Mouse (Mus musculus) testis, adult 2 months (tissue): ENCODE results near the gene Wif1.

Experiments
- CTCF ChIP-seq: fragments of 200-500 bp; IDR thresholded peaks from 2 replicates; pipeline ENCODE4 v1.5.1; 2012; ENCODE audit warnings: low read depth, mild to moderate bottlenecking, inconsistent platforms, low read length, moderate library complexity; ENCODE audit not compliant: control insufficient read depth, insufficient read depth, insufficient replicate concordance
- POLR2A ChIP-seq: fragments of 200-500 bp; IDR thresholded peaks from 2 replicates; pipeline ENCODE4 v1.6.1; 2012; ENCODE audit warnings: low read depth, mild to moderate bottlenecking, inconsistent platforms, low read length, moderate library complexity; ENCODE audit not compliant: control insufficient read depth

- no peak for TF ChIP-seq POLR2A
- TF ChIP-seq CTCF = no peak
Observed at GRCm38 (mm10) chr10:121062704-121063103, 28.9 kb downstream of the Wif1 start.
